Mouse (Mus musculus): ENCODE results near the gene Actb. TPM values are rescaled to one million over a fixed set of nuclear protein-coding genes. Genes with fewer than 3 reads are reported as not detected.

Gene Actb
- 1,770 TPM for polyA plus RNA-seq (2014; fragmentation: Illumina TruSeq; extraction: RNeasy Lipid Tissue Mini Kit (QIAGEN cat#74804); ENCODE audit: insufficient read depth, low read depth, low replicate concordance)

GRCm38 (mm10) chr5:142906532-142907047 is at the start of gene Actb:
Gene Actb, minus strand, starts transcription at chr5:142906754.

GRCm38 (mm10) chr5:142894918-142895613 is 11.5 kb downstream of the Actb start, which contains the start of gene Fbxl18:
Gene Fbxl18, minus strand, starts transcription at chr5:142895421.

Other genes starting within 250 kb of the Actb start
- 0.65 TPM for gene Slc29a4, start 214.2 kb downstream of the Actb start, polyA plus RNA-seq (2014; fragmentation: Illumina TruSeq; extraction: RNeasy Lipid Tissue Mini Kit (QIAGEN cat#74804); ENCODE audit: insufficient read depth, low read depth, low replicate concordance)
- 9.3 TPM for gene Tnrc18, start 89.1 kb downstream of the Actb start, polyA plus RNA-seq (2014; fragmentation: Illumina TruSeq; extraction: RNeasy Lipid Tissue Mini Kit (QIAGEN cat#74804); ENCODE audit: insufficient read depth, low read depth, low replicate concordance)
- gene Fbxl18, start 11.3 kb downstream of the Actb start, polyA plus RNA-seq (2014; fragmentation: Illumina TruSeq; extraction: RNeasy Lipid Tissue Mini Kit (QIAGEN cat#74804); ENCODE audit: insufficient read depth, low read depth, low replicate concordance): 2.0 TPM
- 5.5 TPM for gene Fscn1, start 53.6 kb upstream of the Actb start, polyA plus RNA-seq (2014; fragmentation: Illumina TruSeq; extraction: RNeasy Lipid Tissue Mini Kit (QIAGEN cat#74804); ENCODE audit: insufficient read depth, low read depth, low replicate concordance)
- 12.5 TPM for gene Rnf216, start 206.2 kb upstream of the Actb start, polyA plus RNA-seq (2014; fragmentation: Illumina TruSeq; extraction: RNeasy Lipid Tissue Mini Kit (QIAGEN cat#74804); ENCODE audit: insufficient read depth, low read depth, low replicate concordance)
- not detected for gene Olfr718-ps1, start 240.8 kb upstream of the Actb start, polyA plus RNA-seq (2014; fragmentation: Illumina TruSeq; extraction: RNeasy Lipid Tissue Mini Kit (QIAGEN cat#74804); ENCODE audit: insufficient read depth, low read depth, low replicate concordance)